Mouse (Mus musculus): Measurements from ENCODE around the gene Mrpl38.

Mrpl38 gene

DNA sequence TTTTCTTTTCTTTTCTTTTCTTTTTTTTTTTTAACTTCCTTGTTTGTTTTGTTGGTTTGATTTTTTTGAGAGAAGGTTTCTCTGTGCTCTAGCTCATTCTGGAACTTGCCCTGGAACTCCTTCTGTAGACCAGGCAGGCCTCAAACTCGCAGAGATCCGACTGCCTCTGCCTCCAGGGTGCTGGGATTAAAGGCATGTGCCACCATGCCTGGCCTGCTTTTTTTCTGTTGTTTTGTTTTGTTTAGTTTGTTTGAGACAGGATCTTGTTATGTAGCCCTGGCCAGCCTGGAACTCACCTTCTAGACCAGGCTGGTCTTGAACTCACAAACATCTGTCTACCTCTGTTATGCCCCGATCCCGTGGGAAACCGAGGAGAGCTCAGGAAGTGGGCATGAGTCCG is 49.1 kb downstream of the Mrpl38 start:
- no peak for DNase-seq

DNA sequence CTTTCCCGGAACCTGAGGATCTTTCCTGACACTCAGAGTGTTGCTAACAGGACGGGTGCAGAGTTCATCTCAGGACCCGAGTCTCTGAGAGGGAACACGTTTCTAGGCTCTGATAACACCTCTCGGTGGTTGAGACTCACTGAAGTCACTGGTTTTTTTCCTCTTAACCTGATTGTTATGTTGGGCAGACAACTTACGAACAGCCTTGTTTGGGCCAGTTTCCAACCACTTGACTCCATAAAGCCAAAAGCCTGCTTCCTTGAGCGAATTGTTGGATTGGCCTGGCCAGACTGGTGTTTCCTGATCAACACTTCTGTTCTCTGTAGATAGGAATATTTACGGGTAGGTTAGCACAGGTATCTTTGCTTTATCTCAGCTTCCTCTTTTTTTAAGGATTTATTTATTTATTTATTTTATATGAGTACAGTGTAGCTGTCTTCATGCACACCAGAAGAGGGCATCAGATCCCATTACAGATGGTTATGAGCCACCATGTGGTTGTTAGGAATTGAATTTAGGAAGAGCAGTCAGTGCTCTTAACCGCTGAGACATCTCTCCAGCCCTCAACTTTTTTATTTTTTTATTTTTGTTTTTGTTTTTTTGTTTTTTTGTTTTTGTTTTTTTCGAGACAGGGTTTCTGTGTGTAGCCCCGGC is 49.8 kb downstream of the Mrpl38 start:
- peak in 1 of 2 experiments; percentile 47 for DNase-seq

DNA sequence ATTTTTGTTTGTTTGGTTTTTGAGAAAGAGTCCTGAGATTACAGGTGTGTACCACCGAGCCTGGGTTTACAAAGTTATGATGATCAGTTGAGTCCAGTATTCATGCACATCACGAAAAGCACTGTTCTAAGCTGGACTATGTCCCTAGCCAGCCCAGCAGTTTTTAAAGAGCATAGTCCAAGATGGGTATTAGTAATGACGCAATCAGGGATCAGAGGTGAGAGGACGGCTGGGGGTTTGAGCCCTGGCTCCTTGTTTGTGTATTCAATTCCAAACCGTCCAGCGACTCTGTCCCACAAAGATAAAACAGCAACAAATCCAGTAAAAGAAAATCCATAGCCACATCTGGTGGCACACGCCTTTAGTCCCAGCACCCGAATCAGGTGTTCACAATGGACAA is 50.5 kb downstream of the Mrpl38 start:
- peak; percentile 66 to 82 for DNase-seq

DNA sequence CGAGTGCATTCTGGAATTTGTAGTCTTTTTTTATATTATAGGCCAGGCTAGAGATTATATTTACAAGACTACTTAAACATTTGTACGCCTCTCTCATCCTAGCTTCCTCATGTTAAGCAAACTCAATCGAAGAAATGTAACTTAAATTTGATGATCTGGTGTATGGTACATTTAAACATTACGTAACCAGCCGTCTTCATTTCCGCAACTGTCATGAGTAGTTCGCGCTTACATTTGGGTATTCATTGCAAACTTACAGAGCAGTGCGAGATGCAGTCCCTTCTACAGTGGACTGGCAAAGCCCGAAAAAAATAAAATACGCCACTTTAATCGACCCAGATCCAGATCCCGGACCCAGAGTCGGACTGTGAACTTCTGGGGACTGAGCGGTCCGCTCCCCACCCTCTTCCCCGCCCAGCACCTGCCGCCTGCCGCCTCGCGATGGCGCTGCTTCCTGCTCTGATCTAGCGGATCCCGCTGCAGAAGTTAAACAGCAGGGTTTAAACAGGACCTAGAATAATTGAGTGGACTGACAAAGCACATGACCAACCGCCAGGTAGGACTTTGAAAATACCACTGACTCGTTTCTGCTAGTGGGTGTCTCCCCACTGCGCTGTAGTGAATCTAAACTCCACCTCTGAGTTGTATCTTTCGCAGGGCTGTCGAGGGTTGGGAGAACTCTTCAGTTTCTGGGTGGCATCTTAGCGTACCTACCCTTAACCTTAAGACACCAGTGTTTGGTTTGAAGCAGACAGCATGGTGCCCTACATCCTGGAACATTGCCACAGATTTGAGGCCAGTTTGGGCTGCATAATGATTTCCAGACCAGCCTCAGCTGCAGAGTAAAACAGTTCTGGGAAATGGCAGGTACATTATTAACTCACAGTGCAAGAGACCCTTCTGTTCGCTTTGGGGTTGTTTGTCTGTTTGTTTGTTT is 51.2 kb downstream of the Mrpl38 start:
- peak; percentile 94 to 96 for DNase-seq

DNA sequence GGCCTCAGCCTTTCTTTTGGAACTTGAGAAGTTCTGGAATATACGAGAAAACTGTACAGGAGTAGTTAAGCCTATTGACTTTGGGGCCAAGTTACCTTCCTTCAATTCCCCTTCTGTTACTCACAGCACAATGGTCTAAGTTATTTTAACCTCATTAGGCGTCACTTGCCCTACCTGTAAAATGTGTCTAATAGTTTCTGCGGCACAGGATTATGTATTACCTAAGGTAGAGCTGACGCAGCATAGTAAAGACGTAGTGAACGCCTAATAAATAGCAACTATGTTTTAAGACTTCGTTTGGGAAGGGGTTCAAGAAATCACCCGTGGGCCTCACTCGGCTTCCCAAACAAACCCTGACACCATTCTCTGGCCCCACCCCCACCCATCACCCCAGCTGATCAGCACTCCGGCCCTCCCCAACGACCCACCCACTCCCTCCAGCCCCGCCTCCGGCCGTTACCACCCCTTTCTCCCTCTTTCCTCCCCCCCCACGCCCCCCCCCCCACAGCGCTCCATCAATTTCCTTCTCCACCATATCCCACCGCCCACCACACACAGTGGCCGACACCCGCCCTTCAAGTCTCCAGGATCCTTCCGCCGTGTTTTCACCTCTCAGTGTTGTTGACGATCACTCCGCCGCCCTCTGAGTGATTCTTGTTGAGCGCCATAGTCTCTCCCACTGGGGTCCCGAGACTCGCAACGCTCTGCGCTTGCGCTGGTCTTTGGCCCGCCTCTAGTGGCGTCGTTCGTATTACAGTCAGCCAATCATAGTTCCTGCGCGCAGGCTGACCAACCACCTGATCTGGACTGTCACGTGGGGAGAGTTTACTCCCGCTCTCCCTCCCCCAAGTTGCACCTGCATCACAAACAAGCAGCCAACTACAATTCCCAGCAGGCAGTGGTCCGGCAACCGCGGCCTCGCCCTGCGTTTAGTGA is 52.1 kb downstream of the Mrpl38 start, which contains the start of gene Wbp2:
Gene Wbp2, minus strand, starts transcription at position 738 of the 936 bp plus-strand sequence.
- DNase-seq = peak; percentile 98 to 100

DNA sequence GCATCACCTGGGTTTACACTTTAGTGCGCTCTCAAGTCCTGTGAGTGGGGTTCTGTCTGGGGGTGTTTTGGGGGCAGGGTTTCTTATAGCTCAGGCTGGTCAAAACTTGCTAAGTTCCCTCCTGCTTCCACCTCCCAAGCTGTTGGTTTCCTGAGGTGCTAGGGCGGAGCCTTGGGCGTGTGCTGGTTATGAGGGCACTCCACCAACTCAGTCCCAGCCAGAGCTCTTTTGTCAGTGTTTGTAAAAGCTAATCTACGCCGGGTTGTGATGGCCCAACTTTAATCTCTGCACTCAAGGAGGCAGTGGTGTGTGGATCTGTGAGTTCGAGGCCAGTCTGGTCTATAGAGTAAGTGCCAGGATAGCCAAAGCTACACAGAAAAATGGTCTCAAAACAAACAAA is 54.5 kb downstream of the Mrpl38 start:
- no peak for DNase-seq

DNA sequence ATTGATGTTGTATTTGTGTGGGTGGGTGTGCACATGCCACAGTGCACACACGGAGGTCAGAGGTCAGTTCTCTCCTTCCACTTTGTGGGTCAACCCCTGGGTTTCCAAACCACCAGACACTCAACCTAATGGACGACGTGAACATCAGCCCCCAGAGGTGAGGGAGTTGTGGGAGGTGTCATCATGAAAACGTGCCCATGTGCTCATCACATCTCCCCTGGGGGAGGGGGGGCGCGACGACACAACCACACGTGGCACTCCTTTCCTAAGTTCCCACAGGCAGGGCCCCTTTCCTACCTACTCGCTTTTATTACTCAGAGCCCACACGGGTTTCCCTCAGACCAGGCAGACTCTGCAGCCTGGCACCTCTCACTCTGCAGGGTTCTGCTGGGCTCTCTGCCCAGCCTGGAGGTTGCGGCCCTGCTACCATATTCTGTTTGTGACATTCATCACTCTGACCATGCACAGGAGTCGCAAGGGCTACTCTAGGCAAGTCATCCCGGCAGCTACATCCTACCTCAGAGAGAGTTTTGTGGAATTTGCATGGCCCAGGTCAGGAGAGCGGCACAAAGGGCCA is 55.5 kb downstream of the Mrpl38 start:
- no peak for DNase-seq
